Mouse (Mus musculus): ENCODE results near the gene Bend7.

Gene Bend7

DNA sequence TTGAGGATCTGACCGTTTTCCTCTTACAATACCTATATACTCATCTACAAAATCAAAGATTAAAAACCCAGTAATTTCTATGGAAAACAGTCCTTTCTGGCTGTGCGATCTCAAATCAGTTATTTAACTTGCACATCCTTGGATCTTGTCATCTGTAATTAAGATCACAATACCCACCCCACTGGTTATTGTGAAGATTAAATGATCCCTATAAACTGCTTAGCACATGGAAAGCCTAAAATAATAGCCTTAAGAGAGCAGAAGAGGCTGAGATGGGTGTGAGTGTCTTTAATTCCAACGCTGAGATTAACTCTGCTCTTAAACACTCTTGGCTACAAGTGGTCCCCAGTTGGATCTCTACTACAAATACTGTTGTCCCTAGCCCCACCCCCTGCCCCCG lies 64.8 kb downstream of the Bend7 start:
- DNase-seq (ENCODE audit: low spot score in 2 of 2), result no peak

DNA sequence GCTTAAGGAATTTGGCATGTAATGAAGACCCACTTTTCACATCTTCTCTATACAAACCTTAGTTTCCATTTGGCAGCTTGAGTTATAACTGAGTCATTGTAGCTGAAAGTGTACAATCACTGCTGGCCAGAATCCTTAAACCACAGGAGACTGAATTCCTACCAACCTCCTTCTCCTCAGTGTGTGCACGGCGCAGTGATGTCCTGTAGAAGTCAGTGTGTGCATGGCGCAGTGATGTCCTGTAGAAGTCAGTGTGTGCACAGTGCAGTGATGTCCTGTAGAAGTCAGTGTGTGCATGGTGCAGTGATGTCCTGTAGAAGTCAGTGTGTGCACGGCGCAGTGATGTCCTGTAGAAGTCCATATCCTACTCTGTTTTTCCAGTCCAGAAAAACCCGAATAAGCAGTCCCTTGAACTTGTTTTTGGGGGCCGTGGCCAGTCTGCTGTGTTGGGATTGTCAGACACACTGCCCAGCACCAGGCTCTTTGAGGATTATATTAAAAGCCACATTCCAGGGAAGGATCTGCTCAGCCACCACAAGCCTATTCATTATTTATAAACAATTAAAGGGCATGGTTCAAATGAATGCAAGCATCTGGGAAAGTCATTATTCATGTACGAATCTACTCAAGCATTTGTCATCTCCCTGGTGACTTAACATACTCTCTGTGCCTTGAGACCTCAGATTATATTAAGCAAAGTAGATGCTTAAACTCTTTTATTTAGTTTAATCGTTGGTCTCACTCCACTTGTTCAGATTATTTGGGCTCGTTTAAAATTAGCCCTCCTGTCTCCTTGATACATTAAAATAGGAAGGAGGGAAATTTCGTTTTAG lies 65.4 kb downstream of the Bend7 start:
- DNase-seq (ENCODE audit: low spot score in 2 of 2), result no peak

DNA sequence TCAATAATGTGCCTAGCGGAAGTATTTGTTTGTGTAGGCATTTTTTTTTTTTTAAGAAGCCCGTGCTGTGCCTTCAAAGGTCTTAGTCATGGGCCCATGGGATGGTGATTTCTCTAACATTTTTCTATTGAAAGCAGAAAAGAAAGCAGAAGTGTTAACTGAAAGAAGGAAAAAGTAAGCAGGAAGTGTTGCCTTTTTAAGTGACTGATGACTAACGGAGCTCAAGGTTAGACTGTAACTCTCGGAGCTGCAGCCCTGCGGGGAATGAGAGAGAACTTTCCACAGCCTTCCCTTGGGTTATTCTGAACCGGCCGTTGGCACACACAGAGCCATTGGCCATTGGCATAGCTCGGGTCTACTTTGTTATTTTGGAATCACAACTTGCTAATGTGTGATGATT lies 66.4 kb downstream of the Bend7 start:
- no peak for DNase-seq (ENCODE audit: low spot score in 2 of 2)

DNA sequence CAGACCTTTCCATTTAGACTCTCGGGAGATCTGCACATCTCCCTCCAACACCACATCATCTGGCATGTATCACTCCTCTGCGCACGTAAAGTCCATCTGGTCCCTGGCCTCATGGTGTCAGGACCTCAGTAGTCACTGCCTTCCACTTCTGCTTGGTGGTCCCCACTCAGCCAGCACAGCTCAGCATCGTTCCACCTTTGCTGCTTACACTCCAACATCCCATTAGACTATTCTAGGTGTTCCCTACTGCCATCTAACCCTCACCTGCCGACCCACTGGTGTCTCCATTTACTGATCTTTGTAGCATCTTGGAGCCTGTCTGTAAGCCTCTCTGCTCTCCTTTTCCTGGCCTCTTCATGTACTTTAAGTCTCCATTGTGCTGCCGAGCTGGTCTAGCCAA lies 67.4 kb downstream of the Bend7 start:
- DNase-seq (ENCODE audit: low spot score in 2 of 2), result no peak

DNA sequence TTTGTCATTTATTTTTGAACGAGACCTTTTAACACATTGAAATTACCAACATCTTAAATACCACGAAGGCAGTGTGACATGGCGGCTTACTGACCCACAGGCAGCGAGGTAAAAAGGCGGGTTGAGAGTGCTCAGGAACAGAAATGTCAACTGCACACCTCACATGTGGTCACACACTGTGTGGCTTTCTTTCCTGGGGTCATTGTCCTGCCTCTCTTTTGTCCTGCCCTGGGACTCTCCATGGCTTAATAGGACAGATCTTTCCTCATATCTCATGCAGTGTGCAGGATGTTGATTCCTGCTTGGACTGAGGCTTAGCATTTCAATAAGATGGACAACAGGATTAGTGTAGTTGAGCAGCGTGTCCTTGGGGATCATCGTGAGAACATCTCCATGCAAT lies 69.6 kb downstream of the Bend7 start:
- no peak for DNase-seq (ENCODE audit: low spot score in 2 of 2)

DNA sequence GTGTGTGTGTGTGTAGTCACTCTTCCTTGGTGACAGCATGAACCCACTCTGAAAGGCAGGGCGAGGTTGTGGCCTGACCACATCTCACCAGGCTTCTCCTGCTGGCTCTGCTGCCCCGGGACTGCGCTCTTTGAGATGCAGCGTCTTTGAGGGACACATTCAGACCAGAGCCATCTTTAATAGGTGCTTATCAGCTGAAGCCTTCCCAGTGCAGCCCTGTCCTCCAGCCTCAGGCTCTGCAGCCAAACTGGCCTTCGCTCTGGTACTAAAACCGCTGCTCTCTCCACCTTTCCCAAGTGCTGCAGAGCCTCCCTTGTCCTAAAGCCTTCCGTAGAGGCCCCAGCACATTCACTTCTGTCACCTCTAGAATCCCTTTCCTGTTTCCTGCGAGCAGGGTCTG lies 74.0 kb downstream of the Bend7 start:
- DNase-seq (ENCODE audit: low spot score in 2 of 2), result no peak

DNA sequence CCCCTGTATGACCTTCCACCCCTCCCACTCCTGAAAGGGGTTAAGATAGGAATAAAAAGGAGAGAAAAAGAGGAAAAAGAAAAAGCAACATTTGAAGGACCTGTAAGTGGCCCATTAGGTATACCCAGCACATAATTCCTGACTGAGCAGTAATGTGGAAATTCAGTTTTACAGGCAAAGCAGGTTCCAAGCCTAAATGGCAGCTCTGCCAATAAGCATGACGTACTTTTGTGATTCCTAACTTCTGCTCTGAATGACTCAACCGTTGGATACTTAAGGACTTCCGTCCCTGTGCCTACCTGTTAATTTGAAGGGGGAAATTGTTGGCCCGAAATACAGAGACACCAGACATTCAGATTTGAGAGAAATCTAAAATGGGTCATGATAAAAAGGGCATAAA lies 74.9 kb downstream of the Bend7 start:
- DNase-seq (ENCODE audit: low spot score in 2 of 2), result no peak

DNA sequence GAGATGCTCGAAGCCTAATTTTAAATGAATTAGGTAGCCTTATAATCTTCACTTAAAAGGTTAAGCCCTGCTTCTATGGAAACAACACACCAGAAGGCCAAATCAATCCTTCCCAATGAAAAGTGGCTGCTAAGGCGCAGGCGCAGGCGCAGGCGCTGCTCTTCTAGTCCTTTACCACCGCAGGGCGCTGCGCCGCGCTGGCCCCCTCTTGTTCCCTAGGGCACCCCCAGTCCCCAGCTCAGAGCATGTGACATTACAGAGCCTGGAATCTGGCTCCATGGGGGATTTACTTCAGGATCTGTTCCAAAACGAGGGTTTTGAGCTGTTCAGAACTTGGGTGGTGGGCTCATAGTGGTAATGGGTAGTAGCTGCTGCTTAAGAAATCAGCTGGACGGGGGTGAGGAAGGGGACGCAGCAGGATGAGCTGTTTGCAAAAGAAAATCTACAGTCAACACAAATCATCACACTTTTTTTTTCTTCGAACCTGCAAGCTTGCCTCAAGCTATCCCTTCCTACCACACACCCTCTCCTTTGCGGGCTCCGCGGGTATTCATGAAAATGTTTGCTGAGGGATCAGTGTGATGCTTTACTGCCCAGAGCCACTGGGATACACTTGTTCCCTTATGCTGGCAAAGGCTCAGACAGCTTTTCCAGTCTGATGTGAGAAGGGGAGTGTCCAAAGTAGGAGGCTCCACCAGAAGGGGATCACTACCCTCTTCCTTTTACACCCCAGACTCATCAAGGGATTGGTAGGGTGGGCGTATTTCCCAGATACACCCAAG lies 85.0 kb downstream of the Bend7 start:
- DNase-seq (ENCODE audit: low spot score in 2 of 2), result no peak

DNA sequence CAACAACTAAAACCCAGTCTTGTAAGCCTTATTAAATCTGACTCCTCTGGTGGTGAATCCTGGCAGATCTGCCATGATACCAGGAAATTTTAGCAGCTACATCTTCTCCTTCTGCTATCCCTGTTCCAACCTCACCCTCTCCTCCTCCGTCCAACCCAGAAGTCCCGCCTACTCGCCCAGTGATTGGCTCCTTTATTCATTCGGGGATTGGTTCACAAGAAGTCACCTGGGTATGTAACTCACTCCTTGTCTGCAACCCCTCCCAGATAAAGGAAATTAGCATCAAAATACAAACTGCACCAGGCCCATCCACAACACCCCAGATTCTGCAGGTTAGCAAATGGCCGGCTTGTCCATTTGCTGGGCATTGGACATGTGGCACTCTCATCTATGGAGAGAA lies 98.7 kb downstream of the Bend7 start:
- no peak for DNase-seq (ENCODE audit: low spot score in 2 of 2)

DNA sequence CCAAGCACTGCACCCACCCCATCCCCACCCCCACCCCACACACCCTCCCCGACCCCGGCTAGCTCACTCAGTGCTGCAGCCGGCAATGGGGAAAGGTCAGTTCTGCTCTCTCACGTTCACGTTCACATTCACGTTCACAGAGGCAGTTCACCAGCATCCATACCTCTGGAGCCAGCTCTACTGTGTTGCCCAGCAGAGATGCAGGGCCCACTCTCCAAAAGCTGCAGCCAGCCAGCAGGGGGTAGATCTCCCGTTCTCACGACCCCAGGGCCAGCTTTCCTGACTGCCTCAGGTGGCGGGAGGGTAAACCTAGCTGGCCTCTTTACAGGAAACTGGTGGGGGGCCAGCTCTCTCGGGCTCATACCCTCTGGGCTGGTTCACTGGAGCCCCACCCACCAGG lies 100.0 kb downstream of the Bend7 start:
- no peak for DNase-seq (ENCODE audit: low spot score in 2 of 2)

DNA sequence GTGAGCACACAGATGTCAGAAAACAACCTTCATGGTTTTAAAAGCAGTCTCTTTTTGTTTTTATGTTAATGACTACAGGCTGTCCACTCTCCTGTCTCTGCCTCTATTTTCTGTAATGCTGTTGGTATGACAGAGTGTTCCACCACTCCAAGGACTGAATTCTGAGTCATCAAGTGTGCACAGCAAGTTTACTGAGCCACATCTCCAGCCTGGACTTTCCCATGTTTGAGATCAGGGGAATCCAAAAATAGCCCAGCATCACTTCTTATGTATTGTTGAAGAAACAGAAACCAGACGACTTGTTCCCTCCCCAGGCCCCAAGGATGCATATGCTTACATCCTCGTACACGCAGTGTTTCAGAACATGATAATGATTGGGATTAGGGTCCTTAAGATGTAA lies 102.6 kb downstream of the Bend7 start:
- DNase-seq (ENCODE audit: low spot score in 2 of 2), result no peak

DNA sequence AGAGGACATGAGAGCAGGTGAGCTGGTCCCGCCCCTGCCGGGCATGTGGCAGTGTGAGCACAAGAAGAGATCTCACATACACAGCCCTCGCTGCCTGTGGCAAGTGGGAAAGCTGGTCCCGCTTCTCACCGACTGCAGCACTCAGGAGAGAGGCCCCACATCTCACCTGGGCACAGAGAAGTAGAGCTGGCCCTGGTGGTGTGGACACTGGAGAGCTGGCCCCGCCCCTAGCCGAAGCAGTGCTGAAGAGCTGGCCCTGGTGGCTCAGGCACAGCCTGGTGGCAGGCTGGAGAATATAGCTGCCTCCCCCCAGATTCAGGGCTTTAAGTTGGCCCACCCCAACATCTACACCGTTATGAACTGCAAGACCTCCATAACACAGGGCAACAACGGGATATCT lies 106.4 kb downstream of the Bend7 start:
- DNase-seq (ENCODE audit: low spot score in 2 of 2), result no peak

DNA sequence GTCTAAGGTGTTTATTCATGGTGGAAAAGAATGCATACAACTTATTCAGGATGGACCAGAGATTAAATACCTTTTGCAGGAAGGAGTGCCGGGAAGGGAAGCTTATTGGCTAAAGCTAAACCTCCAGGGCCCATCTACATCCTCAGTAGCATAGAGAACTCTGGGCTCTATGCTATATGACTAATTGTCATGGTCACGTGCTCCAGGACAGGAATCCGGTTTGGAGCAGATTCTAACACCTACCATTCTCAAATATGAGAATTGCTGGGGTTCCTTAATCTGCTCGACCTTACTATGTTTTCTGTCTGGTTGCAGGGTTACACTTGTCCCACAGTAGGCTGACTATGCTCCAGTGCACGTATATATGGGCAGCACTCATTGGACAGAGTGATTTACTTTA lies 110.4 kb downstream of the Bend7 start:
- no peak for DNase-seq (ENCODE audit: low spot score in 2 of 2)

DNA sequence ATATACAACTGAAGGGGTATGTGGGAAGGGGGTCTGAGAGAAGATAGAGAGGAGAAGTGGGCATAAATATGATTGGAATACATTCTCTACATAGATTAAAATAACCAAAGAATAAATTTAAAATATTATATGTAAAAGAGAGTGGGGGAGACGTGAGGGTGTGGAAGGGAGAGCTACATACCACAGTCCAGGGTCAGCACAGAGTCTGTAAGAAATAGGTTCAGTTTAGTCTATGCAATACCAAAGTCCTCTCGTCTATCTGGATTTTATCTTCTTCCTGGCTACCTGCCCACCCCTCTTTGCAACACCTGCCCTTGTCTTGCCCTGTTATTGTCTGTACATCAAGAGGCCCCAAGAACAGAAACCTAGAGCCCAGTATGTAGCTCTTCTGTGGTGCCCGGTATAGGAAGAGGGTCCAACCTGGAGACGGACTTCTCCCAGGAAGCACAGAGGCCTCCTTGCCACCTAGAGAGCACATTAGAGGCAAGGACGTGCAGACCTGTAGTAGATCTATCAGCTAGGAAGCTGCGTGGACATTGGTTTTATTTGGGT lies 110.9 kb downstream of the Bend7 start:
- no peak for DNase-seq (ENCODE audit: low spot score in 2 of 2)

DNA sequence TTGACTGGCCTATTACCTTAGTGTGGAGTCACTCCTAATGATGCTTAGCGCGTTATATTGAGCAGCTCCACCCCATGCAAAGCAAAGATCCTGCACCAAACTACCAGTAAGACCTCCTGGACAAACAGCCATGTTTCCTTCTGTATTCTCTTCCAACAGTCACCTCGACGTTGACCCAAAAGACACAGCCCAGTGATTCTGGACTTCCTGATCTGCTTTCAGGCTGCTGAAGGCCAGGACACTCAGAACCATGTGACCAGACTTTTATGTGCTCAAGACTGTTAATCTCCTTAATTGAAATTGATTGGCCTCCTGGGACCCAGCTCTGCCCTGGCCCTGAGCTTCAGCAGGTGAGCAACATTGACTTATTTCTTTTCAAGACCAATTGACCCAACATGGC lies 111.4 kb downstream of the Bend7 start:
- no peak for DNase-seq (ENCODE audit: low spot score in 2 of 2)

DNA sequence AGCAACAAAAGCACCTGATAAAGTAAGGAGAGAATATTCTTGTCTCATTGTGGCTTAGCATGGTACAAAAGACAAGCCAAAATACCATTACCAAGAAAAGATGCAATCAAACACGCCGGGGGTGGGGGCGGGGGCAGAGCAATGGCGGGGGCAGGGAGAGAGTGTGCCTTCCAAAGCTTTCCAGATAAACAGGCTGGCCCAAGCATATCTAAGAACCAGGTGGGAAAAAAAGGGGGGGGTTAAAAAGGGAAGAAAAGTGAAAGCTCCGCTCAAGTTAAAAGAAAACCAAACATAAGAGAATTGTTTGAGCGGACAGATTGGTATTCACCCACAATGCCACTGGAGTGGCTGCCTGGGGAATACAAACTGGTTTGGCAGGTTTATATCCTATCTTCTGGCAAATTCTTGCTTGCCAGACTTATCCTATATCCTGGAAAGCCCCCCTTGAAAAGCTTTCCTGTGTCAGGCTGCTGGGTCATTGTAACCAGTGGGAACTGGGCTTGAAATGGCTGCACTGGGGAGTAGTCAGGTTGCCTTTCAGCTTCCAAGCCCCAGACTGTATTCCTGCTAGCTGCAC lies 111.9 kb downstream of the Bend7 start:
- DNase-seq (ENCODE audit: low spot score in 2 of 2), result no peak

DNA sequence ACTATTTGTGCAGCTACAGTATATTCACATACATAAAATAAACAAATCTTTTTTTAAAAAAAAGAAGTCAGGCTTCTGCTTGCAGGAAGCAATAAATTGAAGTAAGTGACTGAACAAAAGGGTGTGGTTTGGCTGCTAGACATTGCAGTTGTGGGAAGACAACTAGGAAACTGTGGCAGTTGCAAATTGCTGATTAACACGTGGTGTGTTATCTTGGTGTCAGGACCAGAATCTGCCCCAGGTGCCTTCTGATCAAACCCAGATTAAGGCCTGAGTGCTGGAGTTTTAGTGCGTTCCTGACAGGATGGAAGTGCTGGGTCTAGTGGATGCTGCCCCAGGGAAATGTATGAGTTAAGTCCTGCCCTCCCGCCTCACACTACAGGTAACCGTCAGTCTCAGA lies 113.9 kb downstream of the Bend7 start:
- DNase-seq (ENCODE audit: low spot score in 2 of 2), result no peak

DNA sequence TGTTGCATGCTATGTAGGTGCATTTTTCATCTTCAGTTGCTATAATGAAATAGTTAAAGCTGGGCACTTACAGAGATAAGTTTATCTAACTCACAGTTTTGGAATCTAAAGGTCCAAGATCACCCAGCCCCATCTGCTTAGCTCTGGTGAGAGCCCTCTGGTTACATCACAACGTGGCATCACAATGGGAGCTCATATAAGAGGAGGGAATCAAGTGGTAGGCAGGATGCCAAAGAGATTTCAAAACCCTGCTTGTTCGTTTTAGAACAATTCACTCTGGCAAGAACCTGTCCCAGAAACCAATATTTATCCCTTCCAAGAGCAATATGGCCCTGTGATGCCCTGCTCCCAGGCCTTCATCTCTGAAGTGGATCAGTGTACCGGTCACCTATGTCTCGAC lies 114.5 kb downstream of the Bend7 start:
- DNase-seq (ENCODE audit: low spot score in 2 of 2), result no peak

DNA sequence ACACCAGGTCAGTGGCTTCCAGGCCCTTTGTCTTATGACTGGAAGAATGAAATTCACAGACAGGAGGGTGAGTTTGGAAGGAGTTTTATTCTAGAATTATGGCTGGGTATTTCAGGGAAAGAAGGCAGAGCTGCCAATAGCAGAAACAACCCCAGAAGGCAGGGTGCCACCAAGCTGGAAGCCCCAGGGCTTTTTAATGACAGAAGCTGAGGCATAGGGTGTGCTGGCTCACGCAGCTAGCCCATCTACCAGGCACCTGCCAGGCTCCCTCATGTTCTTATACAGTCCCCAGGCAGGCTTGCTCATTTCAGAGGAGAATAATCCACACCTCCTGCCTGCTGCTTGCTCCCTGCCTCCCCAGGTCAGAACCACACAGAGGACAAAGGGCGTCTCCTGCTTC lies 131.8 kb downstream of the Bend7 start:
- no peak for DNase-seq (ENCODE audit: low spot score in 2 of 2)

Data from spleen, postnatal 10 days (tissue).